Mouse (Mus musculus) CH12.LX (cell line): ENCODE data around the gene Soga1.

ENCODE experiments used
- CTCF ChIP-seq, 2 experiments: IDR thresholded peaks in 1 of 2; conservative IDR thresholded peaks in 1 of 2; 2 replicates each; pipeline ENCODE4 v1.5.1; 2011 to 2012; ENCODE audit warnings: low read depth in 2 of 2, low read length in 2 of 2, improper control_type of control experiment in 1 of 2, inconsistent platforms in 1 of 2, mild to moderate bottlenecking in 1 of 2, moderate library complexity in 1 of 2
- IRF4 ChIP-seq: IDR thresholded peaks from 2 replicates; pipeline ENCODE4 v1.6.1; 2014; ENCODE audit warnings: low read depth, mild to moderate bottlenecking, inconsistent platforms, low read length, improper control_type of control experiment
- MAFK ChIP-seq: IDR thresholded peaks from 2 replicates; pipeline ENCODE4 v1.6.1; 2011; ENCODE audit warnings: low read length, improper control_type of control experiment; ENCODE audit not compliant: insufficient replicate concordance
- MXI1 ChIP-seq: IDR thresholded peaks from 2 replicates; pipeline ENCODE4 v1.6.1; 2011; ENCODE audit warnings: mild to moderate bottlenecking, low read depth, low read length, improper control_type of control experiment
- POLR2A ChIP-seq: IDR thresholded peaks from 2 replicates; pipeline ENCODE4 v1.6.1; 2011; ENCODE audit warnings: low read depth, mild to moderate bottlenecking, improper control_type of control experiment, low read length
- SIN3A ChIP-seq: IDR thresholded peaks from 2 replicates; pipeline ENCODE4 v1.6.1; 2012; ENCODE audit warnings: low read length, improper control_type of control experiment, inconsistent platforms
- UBTF ChIP-seq: IDR thresholded peaks from 2 replicates; pipeline ENCODE4 v1.6.1; 2012; ENCODE audit warnings: low read depth, mild to moderate bottlenecking, inconsistent platforms, low read length, improper control_type of control experiment, moderate library complexity
- ZKSCAN1 ChIP-seq: IDR thresholded peaks from 2 replicates; pipeline ENCODE4 v1.6.1; 2012; ENCODE audit warnings: low read depth, inconsistent platforms, low read length, improper control_type of control experiment, borderline replicate concordance

GRCm38 (mm10) chr2:157079701-157080180 lies 687 bp upstream of the Soga1 start:
- TF ChIP-seq IRF4: no peak
- no peak for TF ChIP-seq POLR2A
- no peak for TF ChIP-seq SIN3A
- no peak for TF ChIP-seq CTCF (conservative IDR thresholded peaks at IDR 0.05 in 1 of 2, IDR thresholded peaks at IDR 0.05 in 1 of 2; ENCODE audit: low read depth in 2 of 2, low read length in 2 of 2)
- TF ChIP-seq ZKSCAN1: no peak
- TF ChIP-seq UBTF: no peak
- no peak for TF ChIP-seq MXI1
- TF ChIP-seq MAFK: no peak
